Mouse (Mus musculus) spleen, adult 2 months (tissue): ENCODE results near the gene Mrc2.

ENCODE experiments used
- CTCF ChIP-seq: fragments of 200-500 bp; IDR thresholded peaks from 2 replicates; pipeline ENCODE4 v1.5.1; 2011; ENCODE audit warnings: mild to moderate bottlenecking, inconsistent platforms; ENCODE audit not compliant: insufficient read depth, insufficient read length, insufficient replicate concordance; ENCODE audit errors: extremely low read depth
- POLR2A ChIP-seq: fragments of 200-500 bp; IDR thresholded peaks from 2 replicates; pipeline ENCODE4 v1.6.1; 2011; ENCODE audit warnings: low read depth, low read length, inconsistent platforms

DNA sequence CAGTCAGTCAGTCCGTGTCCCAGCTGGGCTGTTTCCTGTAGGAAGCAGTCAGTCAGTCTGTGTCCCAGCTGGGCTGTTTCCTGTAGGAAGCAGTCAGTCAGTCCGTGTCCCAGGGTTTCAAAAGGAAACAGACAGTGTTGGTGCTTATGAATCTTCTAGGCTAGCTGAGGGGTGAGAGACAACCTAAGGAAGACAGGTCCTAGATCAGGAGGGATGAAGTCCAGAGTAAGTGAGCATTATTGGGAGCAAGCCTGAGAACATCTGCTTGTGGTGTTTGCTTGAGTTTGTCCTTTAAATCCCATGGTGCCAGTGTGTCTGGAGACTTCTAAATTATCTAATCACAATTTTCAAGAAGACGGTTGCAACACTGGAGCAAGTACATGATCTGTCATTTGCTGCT lies 32.7 kb upstream of the Mrc2 start:
- no peak for TF ChIP-seq CTCF
- TF ChIP-seq POLR2A = no peak
